Mouse (Mus musculus) bone marrow, adult 2 months (tissue): Measurements from ENCODE around the gene Pfkl.

Source experiments
- CTCF ChIP-seq: fragments of 200-500 bp; IDR thresholded peaks from 2 replicates; pipeline ENCODE4 v1.5.1; 2011; ENCODE audit warnings: low read length, control low read depth; ENCODE audit not compliant: control insufficient read depth, insufficient read depth
- POLR2A ChIP-seq: fragments of 200-500 bp; IDR thresholded peaks from 2 replicates; pipeline ENCODE4 v1.6.1; 2011; ENCODE audit warnings: low read depth, mild to moderate bottlenecking, control low read depth, low read length, borderline replicate concordance; ENCODE audit not compliant: control insufficient read depth

GRCm38 (mm10) chr10:78009945-78010293 is at the start of gene Pfkl:
- no peak for TF ChIP-seq POLR2A
- TF ChIP-seq CTCF: no peak
